Mouse (Mus musculus): ENCODE measurements at regions not wholly inside any gene's neighbourhood (a gene's known extent, or its start where the extent isn't known, plus 50 kb on each side); places are given as distances from the start of the nearest gene placed in this dataset.

DNA sequence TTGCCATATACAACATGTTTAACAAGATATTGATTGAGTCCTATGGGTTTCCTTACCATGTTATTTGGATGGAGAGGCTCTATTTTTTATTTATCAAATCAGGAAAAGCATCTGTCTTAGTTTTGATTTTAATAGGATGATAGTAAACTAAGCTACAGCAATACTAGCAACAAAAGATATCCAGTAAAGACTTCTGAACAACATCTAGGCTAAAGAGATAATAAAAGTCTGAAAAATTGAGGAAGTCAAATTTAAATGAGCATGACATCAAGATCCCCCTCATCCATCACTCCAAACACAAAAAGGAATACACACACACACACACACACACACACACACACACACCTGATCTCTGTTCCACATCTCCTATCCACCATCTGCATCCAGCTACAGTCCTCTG is 901.6 kb upstream of the Lrrc6 start:
- Histone ChIP-seq H3K27me3 (replicated peaks) (no peaks in the 10 kb centered on the region), H3K4me1 (no peaks in the 10 kb centered on the region), H3K4me3 (no peak overlapping the region), H3K4me2 (no peak overlapping the region), H3K27ac (no peak overlapping the region), H3K9me3 (replicated peaks) (no peaks in the 10 kb centered on the region), H3K36me3 (no peaks in the 10 kb centered on the region), H3K9ac (no peak overlapping the region)
- ATAC-seq: no peak

- Histone ChIP-seq H3K4me2 (no peak overlapping the region), H3K4me1 (no peaks in the 10 kb centered on the region), H3K27me3 (replicated peaks) (no peaks in the 10 kb centered on the region), H3K9ac (no peak overlapping the region), H3K36me3 (no peaks in the 10 kb centered on the region), H3K9me3 (replicated peaks) (no peaks in the 10 kb centered on the region), H3K4me3 (no peak overlapping the region), H3K27ac (no peak overlapping the region)
- WGBS (ENCODE audit: insufficient replicate concordance): 51% methylated on average over 5 of the region's 5 CpGs
- ATAC-seq: no peak
Observed at GRCm38 (mm10) chr15:67397269-67397668, 896.6 kb upstream of the Lrrc6 start.

DNA sequence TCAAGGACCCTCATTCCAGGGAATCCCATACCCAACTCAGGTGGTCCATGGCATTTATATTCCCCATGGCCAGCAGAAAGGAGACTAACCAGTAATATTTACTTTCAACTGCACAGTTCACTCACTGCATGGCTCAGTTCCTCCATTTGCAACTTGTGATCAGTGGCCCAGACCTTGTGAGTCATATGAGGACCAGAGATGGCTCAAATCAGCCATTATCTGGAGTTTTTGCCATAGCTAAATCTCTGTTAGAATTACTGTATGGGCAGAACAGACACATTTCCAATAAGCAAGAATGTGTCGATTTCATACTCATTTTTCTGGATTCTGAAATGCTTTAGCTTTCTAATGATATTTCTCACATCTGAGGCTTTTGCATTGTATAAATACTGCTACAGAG is 894.4 kb upstream of the Lrrc6 start:
- Histone ChIP-seq H3K9ac (no peak overlapping the region), H3K9me3 (replicated peaks) (no peaks in the 10 kb centered on the region), H3K4me2 (no peak overlapping the region), H3K36me3 (no peaks in the 10 kb centered on the region), H3K4me3 (no peak overlapping the region), H3K27me3 (replicated peaks) (no peaks in the 10 kb centered on the region), H3K27ac (no peak overlapping the region), H3K4me1 (no peaks in the 10 kb centered on the region)
- no peak for ATAC-seq
- 80% methylated on average over 1 of the region's 1 CpGs for WGBS (ENCODE audit: insufficient replicate concordance)

GRCm38 (mm10) chr15:67391918-67392317 is 891.2 kb upstream of the Lrrc6 start:
- no peaks in the 10 kb centered on the region for H3K9me3 ChIP-seq (replicated peaks)
- H3K9ac ChIP-seq: no peak overlapping the region
- no peak overlapping the region for H3K4me3 ChIP-seq
- no peak overlapping the region for H3K27ac ChIP-seq
- ATAC-seq: no peak
- no peaks in the 10 kb centered on the region for H3K4me1 ChIP-seq
- H3K27me3 ChIP-seq (replicated peaks): no peaks in the 10 kb centered on the region
- 74% methylated on average over 5 of the region's 5 CpGs for WGBS (ENCODE audit: insufficient replicate concordance)
- H3K36me3 ChIP-seq: no peaks in the 10 kb centered on the region
- H3K4me2 ChIP-seq: no peak overlapping the region

- Histone ChIP-seq H3K4me2 (no peak overlapping the region), H3K9me3 (replicated peaks) (no peaks in the 10 kb centered on the region), H3K36me3 (no peaks in the 10 kb centered on the region), H3K9ac (no peak overlapping the region), H3K27me3 (replicated peaks) (no peaks in the 10 kb centered on the region), H3K27ac (no peak overlapping the region), H3K4me1 (no peaks in the 10 kb centered on the region), H3K4me3 (no peak overlapping the region)
- no peak for ATAC-seq
- 75% methylated on average over 8 of the region's 8 CpGs for WGBS (ENCODE audit: insufficient replicate concordance)
Observed at GRCm38 (mm10) chr15:67388514-67388913, 887.8 kb upstream of the Lrrc6 start.

DNA sequence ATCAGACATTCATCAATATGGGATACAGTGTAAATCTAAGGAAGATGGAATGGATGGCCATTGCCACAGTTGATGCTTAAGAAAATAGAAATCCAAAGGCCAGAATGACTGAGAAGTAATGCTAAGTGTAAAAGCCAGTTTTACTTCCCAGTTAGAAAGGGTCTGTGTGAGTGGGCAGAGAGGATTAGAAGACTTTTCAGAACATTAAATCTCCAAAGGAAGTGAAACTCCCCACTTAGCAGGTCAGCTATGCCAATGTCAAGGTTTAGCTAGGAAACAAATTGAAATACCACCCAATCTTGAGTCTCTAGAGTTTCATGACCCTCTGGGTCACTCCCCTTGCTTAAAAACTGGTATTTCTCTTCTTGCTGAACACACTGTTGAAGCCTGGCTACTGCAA is 886.2 kb upstream of the Lrrc6 start:
- Histone ChIP-seq H3K9ac (no peak overlapping the region), H3K36me3 (no peaks in the 10 kb centered on the region), H3K4me3 (no peak overlapping the region), H3K4me1 (no peaks in the 10 kb centered on the region), H3K27me3 (replicated peaks) (no peaks in the 10 kb centered on the region), H3K9me3 (replicated peaks) (no peaks in the 10 kb centered on the region), H3K4me2 (no peak overlapping the region), H3K27ac (no peak overlapping the region)
- no peak for ATAC-seq

- 75% methylated on average over 4 of the region's 4 CpGs for WGBS (ENCODE audit: insufficient replicate concordance)
Observed at GRCm38 (mm10) chr15:67373599-67373998, 872.9 kb upstream of the Lrrc6 start.

DNA sequence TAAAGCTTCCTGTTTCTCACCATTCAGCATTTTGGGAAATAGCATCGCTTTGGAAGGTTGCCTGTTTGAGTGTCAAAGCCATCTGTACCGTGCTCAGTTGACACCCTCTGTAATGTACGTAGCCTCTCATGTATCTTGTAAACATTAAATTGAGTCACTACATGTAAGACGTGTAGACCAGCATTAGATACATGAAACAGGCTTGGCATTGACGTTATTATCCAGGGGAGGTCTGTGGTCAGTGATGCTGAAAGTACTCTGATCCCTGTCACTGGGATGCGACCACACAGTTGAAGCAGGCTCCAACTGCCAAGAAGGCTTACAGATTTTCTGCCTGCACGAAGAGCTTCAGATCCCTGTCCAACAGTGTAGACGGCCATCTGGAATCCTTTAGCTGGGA is 872.3 kb upstream of the Lrrc6 start:
- Histone ChIP-seq H3K4me1 (no peaks in the 10 kb centered on the region), H3K27ac (no peak overlapping the region), H3K4me2 (no peak overlapping the region), H3K9ac (no peak overlapping the region), H3K9me3 (replicated peaks) (no peaks in the 10 kb centered on the region), H3K36me3 (no peaks in the 10 kb centered on the region), H3K4me3 (no peak overlapping the region), H3K27me3 (replicated peaks) (no peaks in the 10 kb centered on the region)
- ATAC-seq: no peak
- 63% methylated on average over 8 of the region's 8 CpGs for WGBS (ENCODE audit: insufficient replicate concordance)

More at GRCm38 (mm10) chr15:67373599-67373998, 872.9 kb upstream of the Lrrc6 start:
- Histone ChIP-seq H3K27ac (no peak overlapping the region), H3K36me3 (no peaks in the 10 kb centered on the region), H3K4me1 (no peaks in the 10 kb centered on the region), H3K27me3 (replicated peaks) (no peaks in the 10 kb centered on the region), H3K4me2 (no peak overlapping the region), H3K4me3 (no peak overlapping the region), H3K9ac (no peak overlapping the region), H3K9me3 (replicated peaks) (no peaks in the 10 kb centered on the region)
- no peak for ATAC-seq

GRCm38 (mm10) chr15:67364099-67364756 is 863.5 kb upstream of the Lrrc6 start:
- Histone ChIP-seq H3K36me3 (no peaks in the 10 kb centered on the region), H3K9me3 (replicated peaks) (no peaks in the 10 kb centered on the region), H3K9ac (no peak overlapping the region), H3K27me3 (replicated peaks) (no peaks in the 10 kb centered on the region), H3K4me3 (no peak overlapping the region), H3K27ac (no peak overlapping the region), H3K4me2 (no peak overlapping the region), H3K4me1 (peaks cover 14% of the 10 kb centered on the region)
- WGBS (ENCODE audit: insufficient replicate concordance): 65% methylated on average over 4 of the region's 4 CpGs
- ATAC-seq: no peak

DNA sequence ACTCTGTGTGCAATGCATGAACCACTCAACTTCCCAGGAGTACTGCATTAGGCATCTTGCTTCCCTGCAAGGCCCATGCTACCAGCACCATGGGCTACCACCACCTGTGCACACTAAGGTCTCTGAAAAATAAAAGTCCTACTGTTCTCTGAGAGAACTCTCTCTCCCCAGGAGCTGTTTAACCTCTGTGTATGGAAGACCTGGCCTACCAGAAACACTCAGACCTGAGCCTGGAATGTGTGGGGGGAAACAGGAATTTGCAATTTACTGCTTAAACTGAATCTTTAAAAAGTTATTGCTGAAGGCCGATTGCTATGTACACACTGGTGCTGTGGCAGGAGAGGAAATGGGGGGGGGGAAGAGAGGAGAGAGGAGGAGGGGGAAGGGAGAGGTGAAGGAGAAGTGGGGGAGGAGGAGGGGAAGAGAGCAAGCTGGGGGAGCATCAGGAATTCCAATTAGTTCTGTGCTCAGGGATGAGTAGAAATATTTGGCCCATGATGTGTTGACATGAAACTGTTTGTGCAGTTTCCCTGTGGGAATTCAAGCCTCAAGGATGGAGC is 860.4 kb upstream of the Lrrc6 start:
- no peaks in the 10 kb centered on the region for H3K9me3 ChIP-seq (replicated peaks)
- no peaks in the 10 kb centered on the region for H3K36me3 ChIP-seq
- H3K4me3 ChIP-seq: no peak overlapping the region
- H3K9ac ChIP-seq: no peak overlapping the region
- no peak overlapping the region for H3K4me2 ChIP-seq
- no peak for ATAC-seq
- H3K4me1 ChIP-seq: peaks cover 14% of the 10 kb centered on the region
- no peak overlapping the region for H3K27ac ChIP-seq
- WGBS (ENCODE audit: insufficient replicate concordance): 8% methylated on average over 1 of the region's 1 CpGs
- H3K27me3 ChIP-seq (replicated peaks): no peaks in the 10 kb centered on the region

GRCm38 (mm10) chr15:67357867-67358266 is 857.2 kb upstream of the Lrrc6 start:
- ATAC-seq: no peak
- Histone ChIP-seq H3K36me3 (no peaks in the 10 kb centered on the region), H3K4me3 (no peak overlapping the region), H3K4me2 (no peak overlapping the region), H3K9me3 (replicated peaks) (no peaks in the 10 kb centered on the region), H3K27ac (no peak overlapping the region), H3K27me3 (replicated peaks) (no peaks in the 10 kb centered on the region), H3K9ac (no peak overlapping the region), H3K4me1 (peaks cover 14% of the 10 kb centered on the region)
- WGBS (ENCODE audit: insufficient replicate concordance): 77% methylated on average over 3 of the region's 3 CpGs

- no peak overlapping the region for H3K4me3 ChIP-seq
- no peak for ATAC-seq
- H3K9me3 ChIP-seq (replicated peaks): no peaks in the 10 kb centered on the region
- H3K27ac ChIP-seq: no peak overlapping the region
- H3K9ac ChIP-seq: no peak overlapping the region
- H3K4me2 ChIP-seq: no peak overlapping the region
- no peaks in the 10 kb centered on the region for H3K27me3 ChIP-seq (replicated peaks)
- no peaks in the 10 kb centered on the region for H3K36me3 ChIP-seq
- no peaks in the 10 kb centered on the region for H3K4me1 ChIP-seq
Observed at GRCm38 (mm10) chr15:67355334-67355733, 854.6 kb upstream of the Lrrc6 start.

- no peaks in the 10 kb centered on the region for H3K27me3 ChIP-seq (replicated peaks)
- H3K36me3 ChIP-seq: no peaks in the 10 kb centered on the region
- H3K9me3 ChIP-seq (replicated peaks): no peaks in the 10 kb centered on the region
- H3K4me2 ChIP-seq: no peak overlapping the region
- no peaks in the 10 kb centered on the region for H3K4me1 ChIP-seq
- no peak for ATAC-seq
- H3K27ac ChIP-seq: no peak overlapping the region
- H3K4me3 ChIP-seq: no peak overlapping the region
- no peak overlapping the region for H3K9ac ChIP-seq
Observed at GRCm38 (mm10) chr15:67354598-67355159, 854.0 kb upstream of the Lrrc6 start.
